Mouse (Mus musculus): ENCODE results near the gene Rbpj. TPM values are rescaled to one million over a fixed set of nuclear protein-coding genes. Genes with fewer than 3 reads are reported as not detected.

The Rbpj gene
- polyA plus RNA-seq, 1 experiment: 25.7 TPM

DNA sequence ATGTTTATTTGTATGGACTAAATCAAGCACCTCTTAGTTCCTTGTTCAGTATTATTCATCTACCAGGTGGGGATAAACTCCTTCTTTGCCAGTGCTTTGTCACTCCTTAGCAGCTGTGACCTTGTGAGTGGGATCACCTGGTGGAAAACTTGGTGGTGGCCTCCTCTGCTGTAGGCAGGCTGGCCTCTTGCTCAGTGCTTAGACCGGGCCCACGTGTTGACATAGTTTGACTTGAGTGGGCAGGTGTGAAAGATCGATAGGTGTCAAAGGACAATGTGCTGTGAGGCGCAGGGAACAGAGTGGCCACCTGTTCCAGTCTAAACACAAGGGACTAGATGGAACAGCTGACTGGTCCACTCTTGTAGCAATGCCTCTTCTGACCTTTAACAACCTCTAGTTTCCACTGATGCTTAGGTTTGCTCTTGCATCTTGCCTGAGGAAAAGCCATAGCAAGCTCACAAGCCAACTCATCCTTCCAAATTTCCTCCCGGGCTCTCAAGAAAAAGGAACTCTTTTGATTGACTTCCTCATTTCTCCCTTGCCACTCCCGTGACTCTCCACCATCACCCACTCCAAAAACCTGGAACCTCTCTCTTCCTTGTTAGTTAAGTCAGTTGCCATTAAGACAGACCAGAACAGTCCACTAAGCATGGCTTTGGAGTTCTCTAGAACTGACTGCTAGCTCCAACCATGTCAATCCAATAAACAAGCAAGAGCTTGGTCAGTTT lies 28.9 kb upstream of the Rbpj start:
- Histone ChIP-seq H3K27me3 (ENCODE audit: control insufficient read depth, insufficient read depth, low read length) (no peaks in the 10 kb centered on the region), H3K4me3 (ENCODE audit: control insufficient read depth, insufficient read depth, low read length) (no peak overlapping the region), H3K4me1 (replicated peaks; ENCODE audit: control insufficient read depth, insufficient read depth, low read length) (no peaks in the 10 kb centered on the region), H3K36me3 (ENCODE audit: control insufficient read depth, insufficient read depth, low read length) (no peaks in the 10 kb centered on the region), H3K27ac (ENCODE audit: control insufficient read depth, insufficient read depth, low read length) (no peak overlapping the region)
- no peak for DNase-seq
- 76% methylated on average over 6 of the region's 6 CpGs for WGBS
- TF ChIP-seq POLR2A (IDR thresholded peaks at IDR 0.05; ENCODE audit: control insufficient read depth, extremely low read depth, insufficient read depth, low read length, poor library complexity): no peak
- no peak for TF ChIP-seq CTCF (IDR thresholded peaks at IDR 0.05; ENCODE audit: borderline replicate concordance, control insufficient read depth, extremely low read depth, insufficient read depth, low read length, poor library complexity)

DNA sequence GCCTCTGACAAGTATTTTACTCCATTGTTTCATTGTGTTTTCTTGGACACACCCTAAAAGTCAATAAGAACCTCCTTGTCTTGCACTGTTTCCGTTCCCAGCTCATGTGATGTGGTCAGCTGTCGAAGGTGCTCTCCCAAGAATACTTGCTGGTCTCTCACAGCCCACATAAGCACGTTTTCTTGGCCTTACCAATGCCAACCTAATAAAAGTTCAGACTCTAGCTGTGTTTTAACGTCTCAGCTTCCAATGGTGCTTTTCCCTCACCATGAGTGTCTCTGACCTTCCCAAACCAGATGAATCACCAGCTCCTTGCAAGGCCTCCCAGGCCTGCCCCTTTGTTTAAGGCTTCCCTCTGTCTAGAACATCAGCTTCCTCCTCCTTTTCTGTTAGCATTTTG lies 28.2 kb upstream of the Rbpj start:
- Histone ChIP-seq H3K4me1 (replicated peaks; ENCODE audit: control insufficient read depth, insufficient read depth, low read length) (no peaks in the 10 kb centered on the region), H3K27me3 (ENCODE audit: control insufficient read depth, insufficient read depth, low read length) (no peaks in the 10 kb centered on the region), H3K36me3 (ENCODE audit: control insufficient read depth, insufficient read depth, low read length) (no peaks in the 10 kb centered on the region), H3K4me3 (ENCODE audit: control insufficient read depth, insufficient read depth, low read length) (no peak overlapping the region), H3K27ac (ENCODE audit: control insufficient read depth, insufficient read depth, low read length) (no peak overlapping the region)
- no peak for TF ChIP-seq POLR2A (IDR thresholded peaks at IDR 0.05; ENCODE audit: control insufficient read depth, extremely low read depth, insufficient read depth, low read length, poor library complexity)
- TF ChIP-seq CTCF (IDR thresholded peaks at IDR 0.05; ENCODE audit: borderline replicate concordance, control insufficient read depth, extremely low read depth, insufficient read depth, low read length, poor library complexity): no peak
- 72% methylated on average over 4 of the region's 4 CpGs for WGBS
- DNase-seq: no peak

DNA sequence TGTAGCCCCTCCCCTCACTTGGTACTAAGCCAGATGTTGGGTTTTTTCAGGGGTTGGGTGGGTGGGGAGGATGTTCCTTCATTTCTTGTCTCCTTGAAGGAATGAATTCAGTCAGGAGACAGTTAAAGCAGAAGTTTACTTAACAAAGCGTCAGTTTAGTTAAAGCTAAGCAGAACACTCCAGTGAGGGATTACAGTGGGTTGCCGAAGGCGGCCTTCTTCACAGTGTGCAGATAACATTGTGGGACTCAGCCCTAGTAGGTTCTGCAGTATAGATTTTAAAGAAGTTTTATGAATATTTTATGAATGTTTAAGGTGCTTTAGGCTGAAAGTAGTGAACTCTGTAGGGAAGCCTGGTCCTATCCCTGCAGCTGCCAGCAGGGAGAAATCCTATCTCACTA lies 27.7 kb upstream of the Rbpj start:
- WGBS: over 99% methylated on average over 3 of the region's 3 CpGs
- H3K36me3 ChIP-seq (ENCODE audit: control insufficient read depth, insufficient read depth, low read length): no peaks in the 10 kb centered on the region
- TF ChIP-seq POLR2A (IDR thresholded peaks at IDR 0.05; ENCODE audit: control insufficient read depth, extremely low read depth, insufficient read depth, low read length, poor library complexity): no peak
- TF ChIP-seq CTCF (IDR thresholded peaks at IDR 0.05; ENCODE audit: borderline replicate concordance, control insufficient read depth, extremely low read depth, insufficient read depth, low read length, poor library complexity): no peak
- DNase-seq: no peak
- H3K4me3 ChIP-seq (ENCODE audit: control insufficient read depth, insufficient read depth, low read length): no peak overlapping the region
- no peaks in the 10 kb centered on the region for H3K27me3 ChIP-seq (ENCODE audit: control insufficient read depth, insufficient read depth, low read length)
- no peaks in the 10 kb centered on the region for H3K4me1 ChIP-seq (replicated peaks; ENCODE audit: control insufficient read depth, insufficient read depth, low read length)
- H3K27ac ChIP-seq (ENCODE audit: control insufficient read depth, insufficient read depth, low read length): no peak overlapping the region

DNA sequence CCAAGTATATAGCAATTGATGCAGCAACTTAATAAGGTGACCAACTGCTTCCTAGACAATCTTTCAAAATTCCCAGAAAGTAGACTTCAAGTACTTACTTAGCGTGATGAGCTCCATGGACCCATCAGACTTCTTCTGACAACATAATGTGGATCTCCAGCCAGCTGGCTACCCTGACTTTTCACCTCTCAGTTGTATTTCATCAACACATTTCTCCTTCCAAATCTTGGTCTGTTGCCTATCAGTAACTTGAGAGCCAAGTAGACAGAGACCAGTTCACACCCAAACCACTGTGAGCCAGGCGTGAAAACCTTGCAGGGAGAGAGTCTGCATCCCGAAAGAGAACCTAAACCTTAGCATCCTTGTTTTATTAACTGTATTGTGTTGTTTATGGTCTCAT lies 26.3 kb upstream of the Rbpj start:
- Histone ChIP-seq H3K4me1 (replicated peaks; ENCODE audit: control insufficient read depth, insufficient read depth, low read length) (no peaks in the 10 kb centered on the region), H3K27me3 (ENCODE audit: control insufficient read depth, insufficient read depth, low read length) (no peaks in the 10 kb centered on the region), H3K36me3 (ENCODE audit: control insufficient read depth, insufficient read depth, low read length) (no peaks in the 10 kb centered on the region), H3K27ac (ENCODE audit: control insufficient read depth, insufficient read depth, low read length) (no peak overlapping the region), H3K4me3 (ENCODE audit: control insufficient read depth, insufficient read depth, low read length) (no peak overlapping the region)
- TF ChIP-seq CTCF (IDR thresholded peaks at IDR 0.05; ENCODE audit: borderline replicate concordance, control insufficient read depth, extremely low read depth, insufficient read depth, low read length, poor library complexity): no peak
- no peak for TF ChIP-seq POLR2A (IDR thresholded peaks at IDR 0.05; ENCODE audit: control insufficient read depth, extremely low read depth, insufficient read depth, low read length, poor library complexity)
- WGBS: 89% methylated on average over 3 of the region's 3 CpGs
- DNase-seq: no peak

DNA sequence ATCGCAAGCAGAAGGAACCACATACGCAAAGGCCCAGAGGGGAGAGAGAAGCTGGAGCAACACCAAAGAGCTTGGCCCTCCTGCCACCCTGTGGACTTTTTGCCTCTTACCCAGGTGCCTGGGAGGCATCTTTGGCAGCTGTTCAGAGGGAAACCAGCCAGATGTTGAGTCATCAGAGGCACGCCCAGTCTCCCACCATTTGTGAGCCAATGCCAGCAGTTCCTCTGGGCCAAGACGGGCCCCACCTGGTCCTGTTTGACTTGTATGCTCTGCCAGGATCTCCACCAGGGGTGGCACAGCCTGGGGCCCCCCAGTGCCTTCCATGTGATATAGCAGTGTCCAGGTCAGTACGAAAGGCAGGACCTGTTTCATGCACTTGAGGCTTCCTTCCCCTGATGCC lies 21.9 kb upstream of the Rbpj start:
- 90% methylated on average over 5 of the region's 5 CpGs for WGBS
- TF ChIP-seq POLR2A (IDR thresholded peaks at IDR 0.05; ENCODE audit: control insufficient read depth, extremely low read depth, insufficient read depth, low read length, poor library complexity): no peak
- TF ChIP-seq CTCF (IDR thresholded peaks at IDR 0.05; ENCODE audit: borderline replicate concordance, control insufficient read depth, extremely low read depth, insufficient read depth, low read length, poor library complexity): no peak
- Histone ChIP-seq H3K4me3 (ENCODE audit: control insufficient read depth, insufficient read depth, low read length) (no peak overlapping the region), H3K27ac (ENCODE audit: control insufficient read depth, insufficient read depth, low read length) (no peak overlapping the region), H3K36me3 (ENCODE audit: control insufficient read depth, insufficient read depth, low read length) (no peaks in the 10 kb centered on the region), H3K27me3 (ENCODE audit: control insufficient read depth, insufficient read depth, low read length) (no peaks in the 10 kb centered on the region), H3K4me1 (replicated peaks; ENCODE audit: control insufficient read depth, insufficient read depth, low read length) (no peaks in the 10 kb centered on the region)
- DNase-seq: no peak

DNA sequence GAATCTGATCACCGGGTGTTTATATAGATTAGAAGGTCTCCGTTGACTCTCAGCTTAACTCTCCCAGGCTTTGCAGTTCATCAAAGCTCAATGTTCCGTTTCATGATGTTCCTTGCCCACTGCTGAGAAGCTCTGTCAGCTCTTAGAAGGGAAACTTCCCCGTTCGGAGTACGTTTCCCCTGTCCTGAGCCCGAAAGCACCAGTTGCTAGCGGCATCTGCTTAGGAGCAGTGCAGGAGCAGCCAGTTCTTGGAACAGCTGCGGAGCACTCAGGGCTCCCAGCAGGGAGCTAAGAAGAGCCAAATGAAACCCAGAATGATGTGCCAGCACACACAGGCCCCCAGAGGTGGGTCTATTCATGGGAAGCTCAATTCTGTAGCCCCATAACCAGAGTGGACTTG lies 15.0 kb upstream of the Rbpj start:
- 82% methylated on average over 9 of the region's 9 CpGs for WGBS
- Histone ChIP-seq H3K36me3 (ENCODE audit: control insufficient read depth, insufficient read depth, low read length) (no peaks in the 10 kb centered on the region), H3K4me3 (ENCODE audit: control insufficient read depth, insufficient read depth, low read length) (no peak overlapping the region), H3K27me3 (ENCODE audit: control insufficient read depth, insufficient read depth, low read length) (no peaks in the 10 kb centered on the region), H3K27ac (ENCODE audit: control insufficient read depth, insufficient read depth, low read length) (no peak overlapping the region), H3K4me1 (replicated peaks; ENCODE audit: control insufficient read depth, insufficient read depth, low read length) (no peaks in the 10 kb centered on the region)
- DNase-seq: no peak
- TF ChIP-seq CTCF (IDR thresholded peaks at IDR 0.05; ENCODE audit: borderline replicate concordance, control insufficient read depth, extremely low read depth, insufficient read depth, low read length, poor library complexity): no peak

DNA sequence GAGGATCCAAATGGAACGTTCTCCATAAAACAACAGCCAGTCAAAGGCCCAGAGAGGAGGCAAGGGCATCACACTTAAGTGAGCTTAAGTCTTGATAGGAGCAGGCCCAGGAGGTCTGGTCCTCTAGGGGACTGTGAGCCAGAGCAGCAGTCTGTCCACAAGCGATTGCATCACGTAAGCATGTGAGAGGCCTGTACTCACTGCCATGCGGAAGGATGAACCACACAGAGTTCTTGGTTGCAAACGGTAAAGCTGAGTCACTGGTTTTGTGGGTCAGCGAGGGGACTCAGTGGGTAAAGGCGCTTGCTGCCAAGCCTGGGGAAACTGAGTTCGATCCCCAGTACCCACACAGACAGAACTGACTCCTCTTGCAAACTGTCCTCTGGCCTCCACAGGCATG lies 14.1 kb upstream of the Rbpj start:
- no peaks in the 10 kb centered on the region for H3K27me3 ChIP-seq (ENCODE audit: control insufficient read depth, insufficient read depth, low read length)
- no peak overlapping the region for H3K27ac ChIP-seq (ENCODE audit: control insufficient read depth, insufficient read depth, low read length)
- H3K36me3 ChIP-seq (ENCODE audit: control insufficient read depth, insufficient read depth, low read length): no peaks in the 10 kb centered on the region
- TF ChIP-seq CTCF (IDR thresholded peaks at IDR 0.05; ENCODE audit: borderline replicate concordance, control insufficient read depth, extremely low read depth, insufficient read depth, low read length, poor library complexity) (no peak), POLR2A (IDR thresholded peaks at IDR 0.05; ENCODE audit: control insufficient read depth, extremely low read depth, insufficient read depth, low read length, poor library complexity) (no peak)
- H3K4me3 ChIP-seq (ENCODE audit: control insufficient read depth, insufficient read depth, low read length): no peak overlapping the region
- H3K4me1 ChIP-seq (replicated peaks; ENCODE audit: control insufficient read depth, insufficient read depth, low read length): no peaks in the 10 kb centered on the region
- DNase-seq: no peak
- 93% methylated on average over 8 of the region's 8 CpGs for WGBS
